Mouse (Mus musculus): ENCODE data around the gene Btbd2.

Btbd2 gene

DNA sequence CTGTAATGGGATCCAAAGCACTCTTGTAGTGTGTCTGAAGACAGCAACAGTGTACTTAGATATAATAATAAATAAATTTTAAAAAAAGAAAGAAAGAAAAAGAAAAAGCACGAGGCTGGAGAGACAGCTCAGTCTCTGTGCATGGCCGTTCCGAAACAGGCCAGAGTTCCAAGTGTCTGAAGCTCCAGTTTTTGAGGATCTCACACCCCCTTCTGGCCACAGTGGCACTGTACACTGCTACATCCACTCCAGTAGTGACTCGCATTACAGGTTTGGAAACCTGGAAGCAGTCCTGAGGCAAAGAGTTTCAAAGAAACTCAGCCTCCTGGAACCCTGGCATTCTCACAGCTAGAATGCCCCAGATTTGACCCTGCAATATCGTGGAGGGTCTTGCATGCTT, 31.0 kb upstream of the Btbd2 start:
- peak; percentile 80 for DNase-seq

DNA sequence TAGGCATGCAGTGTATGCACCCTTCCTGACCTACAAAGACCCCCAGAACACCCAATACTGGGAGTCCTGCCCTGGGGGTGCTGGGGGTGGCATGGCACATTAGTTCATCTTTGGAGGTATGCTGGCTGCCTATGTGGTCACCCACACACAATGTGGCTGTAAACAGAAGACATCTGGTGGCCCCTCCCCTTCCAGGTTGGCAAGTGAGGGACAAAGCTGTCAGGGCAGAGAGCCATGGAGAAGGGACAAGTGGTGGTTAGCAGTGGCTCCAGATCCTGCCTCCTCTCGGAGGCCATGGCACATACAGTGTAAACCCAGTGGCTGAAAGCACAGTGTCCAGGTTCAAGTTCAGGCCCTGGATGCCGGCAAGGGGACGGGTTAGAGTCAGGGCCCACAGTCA, 29.7 kb upstream of the Btbd2 start:
- DNase-seq = no peak

DNA sequence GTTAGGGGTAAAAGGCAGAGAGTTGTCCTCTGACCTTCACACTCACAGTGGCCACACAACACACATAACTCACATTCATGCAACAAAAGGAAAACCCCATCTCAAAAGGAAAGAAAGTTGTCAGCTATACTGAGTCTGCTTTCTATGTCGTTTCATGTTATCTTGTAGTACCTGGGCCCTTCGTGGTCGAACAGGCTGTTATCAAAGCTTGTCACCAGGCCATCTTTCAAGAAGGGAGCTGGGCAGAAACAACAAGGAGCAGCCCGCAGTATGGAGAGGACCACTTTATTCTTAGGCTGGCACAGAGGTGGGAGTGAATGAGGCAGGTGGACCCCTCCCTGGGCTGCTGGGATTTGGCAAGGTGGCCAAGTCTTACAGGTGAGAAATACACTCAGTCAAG, 28.1 kb upstream of the Btbd2 start:
- DNase-seq = no peak

DNA sequence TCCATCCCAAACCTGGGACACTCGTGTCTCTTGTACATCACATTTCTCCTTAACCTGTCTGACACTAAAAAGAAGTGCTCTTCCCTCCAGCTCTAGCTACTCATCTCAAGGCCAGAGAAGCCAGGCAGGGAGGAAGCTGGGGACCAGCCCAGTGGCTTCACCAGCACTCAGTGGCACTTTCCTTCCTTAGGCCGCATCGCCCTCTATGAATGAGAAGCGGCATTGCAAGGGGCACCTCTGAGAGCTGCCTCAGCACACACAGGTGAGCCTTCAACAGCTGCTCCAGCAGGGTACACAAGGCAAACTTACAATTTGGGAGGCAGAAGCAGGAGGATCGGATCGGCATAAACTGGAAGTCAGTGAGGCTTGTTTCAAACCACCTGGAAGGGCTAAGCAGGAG, 27.3 kb upstream of the Btbd2 start:
- peak; percentile 90 for DNase-seq

DNA sequence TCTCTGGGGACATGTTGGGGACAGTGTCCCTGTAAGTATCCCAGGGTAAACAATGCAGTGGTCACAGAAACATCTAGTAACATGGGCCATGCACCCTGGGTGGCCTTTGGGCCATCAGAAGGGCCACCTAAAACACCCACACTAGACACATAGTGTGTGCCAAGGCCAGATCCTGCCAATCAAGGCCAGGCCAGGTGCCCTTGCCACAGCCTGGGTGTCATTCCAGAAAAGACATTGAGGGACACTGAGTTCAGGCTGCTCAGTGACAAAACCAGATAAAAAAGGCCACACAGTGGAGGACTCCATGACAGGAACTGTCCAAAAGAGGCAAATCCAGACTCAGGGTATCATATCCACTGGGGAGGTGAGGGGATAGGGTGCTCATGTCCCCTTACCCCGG, 26.8 kb upstream of the Btbd2 start:
- peak; percentile 6 for DNase-seq

DNA sequence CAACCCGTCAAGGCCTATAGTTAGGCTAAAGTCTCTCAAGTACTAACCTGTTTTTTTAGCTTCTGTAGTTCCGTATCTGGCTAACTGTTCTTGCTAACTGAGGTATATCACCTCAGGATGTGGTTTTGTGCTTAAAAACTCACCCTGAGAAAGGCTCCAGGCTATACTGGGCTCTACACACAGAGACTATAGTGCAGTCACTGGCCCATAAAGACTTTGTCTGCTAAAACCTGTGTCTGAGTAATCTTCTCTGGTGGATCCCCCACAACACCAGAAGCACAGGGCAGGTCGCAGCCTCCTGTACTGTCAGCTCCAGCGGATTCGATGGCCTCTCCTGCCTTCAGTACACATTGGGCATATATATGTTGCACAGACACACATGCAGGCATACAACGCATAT, 25.1 kb upstream of the Btbd2 start:
- DNase-seq = peak; percentile 49

DNA sequence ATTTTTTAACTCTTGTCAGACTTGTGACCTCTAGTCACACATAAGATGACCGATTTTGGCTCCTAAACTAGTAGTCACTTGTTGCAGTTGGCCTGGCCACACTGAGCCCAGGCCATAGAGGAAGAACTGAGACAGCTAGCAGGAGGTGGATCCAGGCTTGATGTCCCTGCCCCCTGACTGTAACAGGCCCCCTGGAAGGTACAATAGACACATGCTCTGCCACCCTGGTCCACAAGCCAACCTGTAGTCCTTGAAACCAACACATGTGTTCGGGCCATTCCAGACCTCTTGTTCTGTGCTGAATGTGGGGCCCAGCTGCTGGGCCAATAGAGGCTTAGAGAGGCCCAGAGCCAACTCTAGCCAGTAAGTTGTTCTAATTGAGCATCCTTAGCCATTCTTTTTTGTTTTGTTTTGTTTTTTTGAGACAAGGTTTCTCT, 23.4 kb upstream of the Btbd2 start:
- DNase-seq = no peak

DNA sequence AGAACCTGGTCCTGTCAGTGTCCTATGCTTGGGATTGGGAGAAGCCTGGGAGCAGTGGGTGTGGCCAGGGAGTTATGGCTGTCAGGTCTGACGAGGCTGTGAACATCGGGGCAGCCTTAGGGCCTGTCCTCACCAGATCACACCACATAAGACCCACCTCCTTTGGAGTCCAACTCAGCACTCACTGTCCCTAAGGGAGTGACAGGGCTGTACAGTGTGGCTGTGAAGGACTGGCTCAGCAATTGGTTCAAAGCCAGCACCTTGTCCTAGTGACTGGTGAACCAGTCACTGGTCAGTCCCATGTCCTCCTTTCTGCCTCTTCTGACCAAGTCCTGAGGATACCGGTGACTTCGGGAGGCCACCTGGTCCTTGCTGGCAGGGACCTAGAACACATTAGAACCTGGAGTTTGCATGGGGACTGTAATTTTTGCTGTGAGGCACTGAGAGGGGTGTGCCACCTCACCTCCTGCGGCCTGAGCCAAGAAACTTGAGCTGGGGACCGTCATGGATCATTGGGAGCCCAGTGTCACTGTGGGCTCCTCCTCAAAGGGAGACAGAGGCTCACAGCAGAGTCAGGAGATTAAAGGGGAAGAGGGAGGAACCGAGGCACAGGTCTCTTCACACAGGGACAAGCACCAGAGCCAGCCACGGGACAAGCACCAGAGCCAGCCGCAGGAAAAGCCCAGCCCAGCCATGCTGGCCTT, 22.8 kb upstream of the Btbd2 start:
- DNase-seq = peak; percentile 18

DNA sequence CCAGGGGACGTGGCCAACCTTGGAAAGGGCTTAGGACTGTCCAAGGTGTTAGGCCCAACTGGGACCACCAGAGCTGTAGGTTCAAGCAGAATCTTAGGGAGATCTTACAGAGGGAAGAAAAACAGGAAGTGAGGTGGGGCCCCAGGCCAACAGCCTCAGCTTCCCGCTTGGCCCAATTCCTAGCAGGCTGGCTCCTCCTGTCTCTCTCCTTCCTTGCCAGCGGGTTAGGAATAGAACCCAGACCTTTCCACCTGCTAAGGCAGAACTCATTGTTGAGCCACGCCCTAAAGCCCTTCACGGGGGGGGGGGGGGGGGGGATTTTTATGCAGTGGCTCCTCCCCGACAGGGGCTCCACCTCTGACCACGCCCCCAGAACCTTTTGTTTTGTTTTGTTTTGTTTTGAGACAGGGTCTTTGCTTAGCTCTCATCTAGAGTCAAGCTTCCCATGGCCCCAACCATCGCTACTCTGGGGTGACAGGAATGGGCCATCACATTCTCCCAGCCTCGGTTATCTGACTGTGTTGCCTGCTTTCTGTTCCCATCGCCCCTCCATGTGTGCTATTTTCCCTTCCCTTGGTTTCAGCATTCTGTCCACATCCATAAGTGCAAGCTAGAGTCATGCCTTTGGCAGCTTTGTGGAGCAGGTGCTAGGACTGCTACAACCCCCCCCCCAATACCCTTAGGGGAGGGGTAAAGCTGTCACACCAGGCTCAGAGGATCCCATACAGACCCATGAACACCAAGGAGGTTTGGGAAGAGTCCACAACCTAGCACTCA, 21.9 kb upstream of the Btbd2 start:
- DNase-seq = peak; percentile 68

DNA sequence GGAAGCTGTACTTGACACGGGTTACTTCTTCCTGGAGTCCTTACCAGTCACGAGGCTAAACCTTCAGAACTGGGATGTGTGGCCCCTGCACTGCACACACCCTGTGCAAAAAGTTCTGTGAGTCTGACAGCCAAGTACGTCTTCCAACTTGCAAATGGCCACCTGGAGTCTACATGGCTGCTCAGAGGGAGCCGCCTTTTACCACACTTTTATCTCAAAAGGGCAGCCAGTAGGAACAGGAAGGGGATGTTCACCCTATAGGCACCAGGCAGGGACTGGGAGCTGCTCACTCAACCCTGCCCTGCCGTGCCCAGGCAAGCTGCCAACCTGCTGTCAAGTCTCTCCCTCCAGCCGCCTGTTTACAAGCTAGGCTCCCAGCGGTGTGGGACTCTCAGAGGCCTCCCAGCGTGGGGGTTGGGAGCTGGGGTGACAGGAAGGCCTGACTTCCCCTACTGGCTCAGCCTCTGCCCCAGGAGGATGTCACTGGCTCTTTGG, 21.1 kb upstream of the Btbd2 start, which contains the start of gene Mknk2:
Mknk2 (minus strand) TSS at position 171 of the 495 bp plus-strand sequence.
- peak; percentile 93 for DNase-seq

DNA sequence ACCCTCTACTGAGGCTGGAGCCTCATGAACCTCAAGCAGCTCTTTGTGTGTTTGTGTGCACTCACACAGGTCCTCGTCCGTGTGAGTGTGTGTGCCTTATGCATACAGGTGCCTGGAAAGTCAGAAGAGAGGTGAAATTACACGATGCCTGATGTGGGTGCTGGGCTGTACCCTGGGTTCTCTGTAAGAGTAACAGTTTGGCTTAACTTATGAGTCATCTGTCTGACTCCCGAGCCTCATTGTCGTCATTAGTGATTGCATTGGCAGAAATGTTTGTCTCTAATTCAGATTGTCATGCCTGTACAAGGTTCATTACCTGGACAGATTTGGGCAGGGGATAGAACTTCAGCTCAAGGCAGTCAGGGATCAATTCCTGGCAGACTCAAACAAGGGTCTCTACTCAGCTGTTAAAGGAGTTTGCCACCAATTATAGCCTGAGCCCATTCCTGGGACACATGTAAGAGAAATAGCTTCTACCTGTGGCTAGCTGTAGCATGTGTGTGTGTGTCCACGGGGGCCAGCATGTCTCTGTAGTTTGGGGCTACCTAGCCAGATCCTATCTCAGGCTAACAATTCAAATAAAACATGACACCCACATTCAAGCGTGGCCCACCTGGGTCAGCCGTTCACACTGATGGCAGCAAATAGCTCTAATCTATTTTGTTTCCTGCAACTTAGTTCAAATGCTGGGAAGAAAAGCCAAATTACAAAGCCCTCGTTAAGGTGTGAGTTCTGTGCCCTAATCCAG, 20.4 kb upstream of the Btbd2 start:
- DNase-seq = no peak

DNA sequence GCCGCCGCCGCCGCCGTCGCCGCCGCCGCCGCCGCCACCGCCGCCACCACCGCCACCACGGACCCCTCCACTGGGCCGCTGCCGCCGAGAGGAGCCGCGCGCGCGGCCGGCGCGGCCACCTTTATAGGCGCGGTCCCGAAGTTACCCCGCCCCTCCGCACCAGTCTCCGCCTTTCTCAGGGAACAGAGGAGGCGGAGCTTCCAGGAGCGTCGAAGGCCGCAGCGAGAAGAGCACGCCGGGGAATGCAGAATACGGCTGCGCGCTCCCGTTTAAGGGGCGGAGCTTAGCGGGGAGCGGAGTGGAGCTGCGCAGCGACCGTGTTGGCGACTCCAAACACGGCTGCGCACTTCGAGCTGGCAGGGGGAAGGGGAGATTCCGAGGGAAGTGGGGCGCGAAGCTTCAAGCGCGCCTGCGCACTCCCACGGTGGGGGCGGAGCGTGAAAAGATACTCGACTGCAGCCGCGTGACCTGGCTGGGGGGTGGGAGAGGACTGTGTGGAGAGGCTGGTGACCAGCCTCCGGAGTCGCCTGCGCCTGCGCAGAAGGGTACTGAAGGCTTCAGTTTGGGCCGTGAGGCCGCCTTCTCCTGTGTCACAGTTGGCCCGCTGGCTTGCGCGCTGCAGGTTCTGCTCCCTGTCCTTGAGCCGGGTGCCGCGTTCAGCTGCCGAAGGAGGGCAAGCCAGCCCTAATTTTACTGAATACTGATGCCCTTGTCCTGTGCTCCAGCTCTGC, 19.5 kb upstream of the Btbd2 start:
- peak; percentile 100 for DNase-seq

DNA sequence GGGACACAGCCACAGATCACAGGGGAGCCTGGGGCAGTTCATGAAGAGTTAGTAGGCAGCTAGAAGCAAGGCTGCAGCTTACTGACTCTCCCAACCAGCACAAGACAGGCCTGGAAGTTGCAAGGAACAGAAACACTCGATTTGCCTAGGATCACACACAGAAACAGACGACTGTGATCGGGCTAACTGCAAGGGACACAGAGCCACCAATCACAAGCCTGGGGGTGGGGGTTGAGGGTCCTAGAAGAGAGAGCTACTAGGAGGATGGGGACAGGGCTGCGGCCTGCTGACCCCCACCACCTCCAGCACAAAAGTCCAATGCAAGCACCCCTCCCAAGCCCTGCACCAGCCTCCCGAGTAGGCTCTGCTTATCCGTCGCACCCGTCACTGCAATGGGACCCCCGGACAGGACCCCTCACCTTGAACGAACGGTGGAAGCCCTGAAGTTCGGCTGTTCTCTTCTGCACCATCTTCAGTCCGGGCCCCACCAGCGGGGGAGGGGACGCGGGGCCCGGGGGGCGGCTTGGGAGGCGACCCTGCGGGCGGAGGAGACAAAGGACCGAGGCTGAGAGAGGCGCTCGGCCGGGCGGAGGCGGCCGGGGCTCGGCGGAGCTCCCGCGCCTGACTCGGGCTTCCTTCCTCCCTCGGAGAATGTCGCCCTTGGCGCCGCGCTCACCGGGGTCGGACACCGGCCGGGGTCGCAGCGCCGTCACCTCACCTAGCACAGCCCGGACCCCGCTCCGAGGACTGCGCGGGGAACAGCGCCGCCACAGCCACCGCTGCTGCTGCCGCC, 18.7 kb upstream of the Btbd2 start:
- no peak for DNase-seq

DNA sequence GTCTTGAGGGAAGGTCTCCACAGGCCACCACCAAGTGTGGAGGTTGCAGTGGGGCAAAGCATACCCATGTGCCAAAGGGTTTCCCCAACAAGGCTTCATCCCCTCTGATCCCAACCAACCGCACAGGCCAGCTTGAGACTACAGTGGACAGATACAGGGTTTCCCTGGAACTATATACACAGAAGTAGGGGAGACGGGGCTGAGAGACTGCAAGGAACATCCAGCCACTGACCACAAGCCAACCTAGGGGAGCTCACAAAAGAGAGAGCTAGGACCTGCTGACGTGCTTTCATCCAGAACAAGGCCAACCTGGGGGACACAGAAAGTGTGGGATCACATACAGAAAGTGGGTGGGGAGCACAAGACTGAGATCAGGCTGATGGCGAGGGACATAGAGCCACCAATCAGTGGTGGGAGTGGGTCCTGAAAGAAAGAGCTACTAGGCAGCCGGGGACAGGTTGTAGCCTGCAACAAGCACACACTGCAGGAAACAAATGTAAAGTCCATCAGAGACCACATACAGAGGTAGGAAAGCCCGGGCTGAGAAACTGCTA, 18.1 kb upstream of the Btbd2 start:
- no peak for DNase-seq

DNA sequence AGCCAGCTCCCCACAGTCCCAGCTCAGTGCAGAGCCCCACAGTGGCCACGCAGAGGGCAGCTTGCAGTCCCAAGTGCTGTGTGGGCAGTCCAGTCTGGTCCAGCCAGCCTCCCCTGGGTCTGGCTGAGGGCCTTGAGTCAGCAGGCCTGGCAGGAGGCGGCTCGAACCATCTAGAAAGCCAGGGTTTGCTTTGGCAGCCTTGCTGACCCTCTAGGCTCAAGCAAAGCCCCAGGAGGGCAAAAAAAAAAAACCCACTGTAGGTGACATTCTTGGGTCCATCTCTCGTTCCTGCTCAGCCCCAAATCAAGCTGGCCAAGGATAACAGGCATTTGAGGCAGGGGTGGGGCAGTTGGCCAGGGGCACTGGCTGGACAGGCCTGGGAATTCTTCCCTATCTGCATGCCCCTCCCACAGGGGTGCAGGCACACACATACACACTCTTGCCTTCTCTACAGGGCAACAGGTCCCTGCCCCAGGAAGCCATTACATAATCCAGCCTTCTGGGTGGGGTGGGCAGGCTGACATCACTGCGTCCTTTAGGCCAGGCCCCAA, 17.4 kb upstream of the Btbd2 start:
- no peak for DNase-seq

DNA sequence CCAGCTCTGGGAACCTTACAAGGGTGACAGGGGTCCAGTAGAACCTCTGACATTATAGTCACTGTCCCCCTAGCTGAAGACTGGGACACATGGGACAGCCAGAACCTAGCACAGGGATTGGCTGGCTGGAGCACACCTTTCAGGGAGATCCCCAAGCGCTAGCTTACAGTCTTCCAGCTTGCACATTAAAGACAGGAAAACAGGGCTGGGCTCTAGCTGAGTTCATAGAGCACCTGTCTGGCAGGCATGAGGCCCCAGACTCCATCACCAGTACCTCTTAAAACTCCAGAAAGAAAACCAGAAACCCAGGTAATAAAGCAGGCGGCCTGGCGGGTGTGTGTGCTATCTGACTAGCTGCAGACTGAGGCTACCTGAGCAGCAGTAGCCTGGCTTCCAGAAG, 16.8 kb upstream of the Btbd2 start:
- DNase-seq = no peak

DNA sequence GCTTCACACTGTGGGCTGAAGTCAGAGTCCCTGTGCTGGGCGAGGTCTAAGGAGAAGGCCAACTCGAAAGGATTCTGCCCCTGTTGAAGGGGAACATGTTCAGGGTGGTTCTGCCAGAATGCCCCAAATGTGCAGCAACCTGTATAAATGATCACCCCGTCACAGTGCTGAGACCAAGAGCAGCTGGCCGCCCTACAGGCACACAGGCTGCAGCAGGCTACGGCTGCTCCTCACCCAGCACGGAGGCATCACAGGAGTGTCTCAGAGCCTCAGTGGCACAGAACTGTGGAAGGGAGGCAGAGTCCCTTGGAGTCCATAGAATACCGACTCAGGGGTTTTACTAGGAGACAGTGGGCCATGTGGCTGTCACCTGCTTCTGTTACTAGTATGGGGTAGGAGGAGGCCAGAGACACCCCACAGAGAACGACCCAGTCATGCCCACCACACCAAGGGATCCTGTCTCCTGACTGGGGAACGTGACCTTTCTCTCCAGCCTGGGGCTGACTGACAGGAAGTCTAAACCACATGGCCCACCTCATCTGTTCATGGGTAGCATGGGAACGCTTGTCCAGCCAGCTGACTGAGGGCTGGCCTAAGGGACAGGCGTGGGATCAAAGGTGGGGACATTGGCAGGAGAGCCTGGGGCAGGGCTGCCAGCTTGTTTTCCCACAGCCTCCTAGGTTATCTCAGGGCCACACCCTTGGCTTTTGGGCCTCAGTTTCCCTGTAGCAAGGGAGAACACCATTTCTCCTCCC, 15.2 kb upstream of the Btbd2 start:
- no peak for DNase-seq

DNA sequence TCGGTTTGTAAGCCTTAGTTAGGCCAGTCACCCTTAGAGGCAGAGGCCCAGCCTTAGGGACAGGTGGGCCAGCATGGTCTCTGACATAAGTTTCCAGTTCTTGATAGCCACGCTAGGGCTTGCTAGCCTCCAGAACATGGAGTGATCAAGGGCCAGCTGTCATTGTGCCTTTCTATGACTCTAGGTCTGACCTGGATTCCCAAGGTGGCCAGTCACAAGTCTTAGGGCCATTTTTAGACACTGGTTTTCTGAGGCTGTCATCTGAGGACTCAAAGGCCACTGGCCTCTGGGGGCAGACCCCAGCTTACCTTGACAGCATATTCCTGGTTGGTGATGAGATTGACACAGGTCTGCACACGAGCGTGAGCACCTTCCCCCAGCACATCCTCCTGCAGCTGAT, 14.4 kb upstream of the Btbd2 start:
- no peak for DNase-seq

DNA sequence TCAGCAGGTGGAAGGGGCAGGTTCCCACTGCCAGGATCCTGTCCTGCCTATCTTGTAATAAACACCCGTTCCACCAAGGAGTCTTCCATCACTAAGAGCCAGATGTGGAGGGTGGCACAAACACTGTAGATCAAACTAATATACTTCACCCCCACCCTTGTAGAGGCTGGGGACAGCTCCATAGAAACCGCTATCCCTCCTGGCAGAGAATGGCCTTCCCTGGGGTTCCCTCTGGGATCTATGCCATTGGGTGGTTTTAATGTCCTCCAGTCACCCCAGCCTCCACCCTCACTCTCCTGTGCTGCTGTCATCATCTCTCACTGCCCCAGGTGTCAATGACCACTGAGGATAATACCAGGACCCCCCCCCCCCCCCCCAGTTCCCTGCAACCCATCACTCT, 13.7 kb upstream of the Btbd2 start:
- DNase-seq = no peak

DNA sequence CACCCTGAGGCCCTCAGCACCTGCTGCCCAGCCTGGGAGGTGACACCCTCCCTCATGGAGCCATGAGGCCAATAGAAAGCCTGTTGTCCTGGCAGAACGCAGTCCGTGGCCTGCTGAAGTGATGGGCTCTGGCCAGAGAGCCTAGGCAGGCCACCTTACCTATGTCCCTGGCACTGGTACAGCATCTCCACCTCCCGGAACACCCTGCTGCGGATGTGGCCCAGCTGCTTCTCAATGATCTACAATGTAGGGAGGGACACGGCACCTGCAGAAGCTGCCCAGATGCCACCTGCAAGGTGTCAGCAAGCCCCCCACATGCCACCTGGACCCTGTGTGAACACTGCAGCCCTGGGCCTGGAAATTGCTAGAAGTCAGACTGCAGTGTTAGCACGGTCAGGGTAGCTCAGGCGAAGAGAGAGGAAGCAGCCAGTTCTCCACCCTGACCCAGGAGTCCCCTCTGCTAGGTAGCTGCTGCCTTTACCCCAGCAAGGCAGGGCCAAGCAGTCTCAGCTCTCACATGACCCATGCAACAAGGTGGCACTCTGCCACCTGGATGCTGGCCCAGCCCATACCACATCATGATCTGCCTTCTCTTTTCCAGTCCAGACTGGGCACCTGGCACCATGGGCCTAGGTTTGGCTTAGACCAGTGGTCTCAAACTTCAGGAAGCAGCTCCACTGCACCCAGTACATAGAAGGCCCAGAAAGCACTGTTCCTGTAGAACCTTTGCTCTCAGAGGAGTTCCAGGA, 13.0 kb upstream of the Btbd2 start:
- DNase-seq = no peak

All from thymus, postnatal 14 days (tissue).